Mouse (Mus musculus) lung, postnatal 0 days (tissue): ENCODE data around the gene Dhx35.

Source experiments
- CTCF ChIP-seq: IDR thresholded peaks from 2 replicates; pipeline ENCODE4 v1.5.1; 2016; ENCODE audit warnings: antibody characterized with exemption, mild to moderate bottlenecking
- EP300 ChIP-seq: IDR thresholded peaks from 2 replicates; pipeline ENCODE4 v1.6.1; 2016; ENCODE audit warnings: antibody characterized with exemption, mild to moderate bottlenecking, control low read depth

GRCm38 (mm10) chr2:158771066-158771763 is 23.4 kb upstream of the Dhx35 start:
- no peak for TF ChIP-seq CTCF
- TF ChIP-seq EP300: no peak
